Mouse (Mus musculus) 416B (cell line): ENCODE data around the gene Mum1.

Experiments used
- DNase-seq: peaks from one replicate; pipeline ENCODE4 v3.0.0; 2011; ENCODE audit warnings: low read depth

Mum1 gene

DNA sequence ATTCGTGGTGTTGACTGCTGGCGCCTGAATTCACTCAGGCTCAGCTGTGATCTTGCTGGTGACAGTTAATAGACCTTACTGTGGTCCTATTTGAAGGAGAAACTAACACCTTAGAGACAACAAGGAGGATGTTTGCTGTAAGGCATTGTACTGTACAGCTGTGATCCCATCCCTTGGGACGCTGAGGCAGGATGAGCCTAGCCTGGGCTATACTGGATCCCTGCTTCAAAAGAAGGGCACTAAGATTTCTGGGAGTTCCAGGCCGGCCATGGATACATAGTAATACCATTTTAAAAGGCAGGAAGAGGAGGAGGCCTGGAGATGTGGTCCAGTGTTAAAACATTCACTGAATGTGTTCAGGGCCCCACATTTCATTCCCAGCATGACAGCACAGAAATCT is 24.3 kb downstream of the Mum1 start:
- no peak for DNase-seq

DNA sequence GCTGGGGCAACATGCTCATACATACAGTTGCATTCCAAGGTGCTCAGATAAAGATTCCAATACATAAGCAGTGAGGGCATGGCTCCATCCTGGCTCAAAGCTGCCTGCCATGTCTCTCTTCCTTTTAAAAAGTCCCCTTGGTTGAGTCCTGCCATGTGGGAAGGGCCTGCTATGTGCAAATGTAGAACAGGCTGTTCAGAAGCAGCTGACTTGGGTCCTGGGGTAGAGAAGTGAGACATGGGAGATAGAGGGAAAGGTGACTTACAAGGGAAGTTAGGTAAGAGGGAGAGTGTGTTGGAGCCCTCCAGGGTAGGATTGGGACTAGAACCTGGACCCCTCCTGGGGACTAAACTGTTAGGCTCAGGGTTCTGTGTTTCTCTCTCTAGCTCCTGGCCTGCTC is 25.8 kb downstream of the Mum1 start:
- no peak for DNase-seq

DNA sequence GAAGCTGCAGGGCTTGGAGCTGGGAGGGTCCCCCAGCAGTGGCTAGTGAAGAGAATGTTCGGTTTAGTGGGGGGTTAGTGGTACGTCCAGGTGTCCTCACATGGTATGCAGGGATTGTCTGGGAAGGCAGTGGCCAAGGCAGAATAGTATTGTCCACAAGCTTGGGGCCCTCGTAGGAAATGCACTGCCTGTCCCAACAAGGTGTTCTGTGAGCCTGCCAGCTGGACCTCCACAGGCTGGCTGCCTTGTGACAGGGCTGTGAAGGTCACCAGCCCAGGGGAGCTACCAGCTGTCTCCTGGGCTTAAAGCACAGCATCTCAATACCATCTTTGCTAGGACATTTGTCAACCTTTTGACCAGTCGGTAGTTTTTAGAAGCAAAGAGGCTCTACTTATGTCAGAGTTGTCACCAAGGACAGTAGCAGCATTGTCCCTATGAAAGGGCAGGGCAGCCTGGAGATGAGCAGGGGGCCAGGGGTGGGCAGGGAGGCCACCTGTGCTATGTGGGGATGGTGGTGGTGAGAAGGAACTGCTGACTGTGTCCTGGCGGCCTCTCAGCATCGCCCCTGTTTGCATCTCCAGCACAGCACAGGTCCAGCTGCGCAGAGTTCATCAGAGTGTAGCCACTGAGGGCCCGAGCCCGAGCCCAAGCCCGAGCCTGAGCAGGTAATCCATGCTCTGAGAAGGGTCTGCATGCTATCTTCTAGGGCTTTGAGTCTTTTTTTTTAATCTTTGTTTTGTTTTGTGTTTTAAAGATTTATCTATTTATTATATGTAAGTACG is 26.4 kb downstream of the Mum1 start:
- no peak for DNase-seq

DNA sequence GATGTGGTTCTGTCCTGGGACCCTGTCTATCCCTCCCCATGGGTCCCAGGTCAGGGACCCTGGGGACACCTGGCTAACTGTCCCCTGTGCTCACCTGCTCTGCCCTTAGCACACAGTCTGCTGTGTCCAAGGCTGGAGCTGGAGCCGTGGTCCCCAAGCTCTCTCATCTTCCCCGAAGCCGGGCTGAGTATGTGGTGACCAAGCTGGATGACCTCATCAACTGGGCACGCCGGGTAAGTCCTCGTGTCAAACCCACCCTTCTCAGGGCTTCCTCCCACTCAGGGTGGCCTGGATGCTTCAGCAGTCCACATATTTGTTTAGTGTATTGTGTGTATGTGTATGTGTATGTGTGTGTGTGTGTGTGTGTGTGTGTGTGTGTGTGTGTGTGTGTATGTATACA is 27.3 kb downstream of the Mum1 start:
- DNase-seq, result no peak

DNA sequence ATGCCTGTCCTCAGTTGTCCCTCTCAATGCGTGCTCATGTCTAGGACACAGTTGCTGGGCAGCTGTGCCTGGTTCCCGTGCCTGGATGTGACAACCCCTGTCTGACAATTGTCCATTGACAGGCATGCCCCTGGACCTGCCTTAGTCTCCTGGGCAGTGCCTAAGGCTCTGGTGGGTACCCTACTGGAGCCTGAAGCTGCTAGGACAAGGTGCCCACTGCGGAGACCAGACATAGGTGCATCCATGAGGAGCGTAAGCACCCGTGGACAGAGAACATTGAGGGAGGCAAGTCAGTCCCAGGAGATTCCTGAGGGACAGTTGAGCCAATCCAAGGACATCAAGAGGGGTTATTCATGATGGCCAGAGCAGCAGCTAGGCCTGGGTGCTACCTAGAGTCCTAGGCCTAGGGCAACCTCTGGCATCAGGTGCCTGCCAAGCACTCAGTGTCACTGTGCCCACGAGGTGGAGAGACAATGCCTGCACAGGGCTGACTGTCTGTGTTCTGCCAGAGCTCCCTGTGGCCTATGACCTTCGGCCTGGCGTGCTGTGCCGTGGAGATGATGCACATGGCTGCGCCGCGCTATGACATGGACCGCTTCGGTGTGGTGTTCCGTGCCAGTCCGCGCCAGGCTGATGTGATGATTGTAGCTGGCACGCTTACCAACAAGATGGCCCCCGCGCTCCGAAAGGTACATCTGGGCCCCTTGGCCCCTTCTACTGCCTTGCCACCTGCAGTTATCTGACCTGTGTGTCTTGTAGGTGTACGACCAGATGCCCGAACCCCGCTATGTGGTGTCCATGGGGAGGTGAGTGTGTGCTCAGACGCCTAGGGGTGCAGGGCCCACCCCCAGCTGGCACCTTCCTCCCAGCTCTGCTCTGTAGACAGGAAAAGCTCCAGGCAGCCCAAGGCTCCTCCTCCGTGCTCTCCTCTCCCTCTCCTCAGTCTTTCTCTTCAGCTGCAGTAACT is 28.4 kb downstream of the Mum1 start:
- no peak for DNase-seq

DNA sequence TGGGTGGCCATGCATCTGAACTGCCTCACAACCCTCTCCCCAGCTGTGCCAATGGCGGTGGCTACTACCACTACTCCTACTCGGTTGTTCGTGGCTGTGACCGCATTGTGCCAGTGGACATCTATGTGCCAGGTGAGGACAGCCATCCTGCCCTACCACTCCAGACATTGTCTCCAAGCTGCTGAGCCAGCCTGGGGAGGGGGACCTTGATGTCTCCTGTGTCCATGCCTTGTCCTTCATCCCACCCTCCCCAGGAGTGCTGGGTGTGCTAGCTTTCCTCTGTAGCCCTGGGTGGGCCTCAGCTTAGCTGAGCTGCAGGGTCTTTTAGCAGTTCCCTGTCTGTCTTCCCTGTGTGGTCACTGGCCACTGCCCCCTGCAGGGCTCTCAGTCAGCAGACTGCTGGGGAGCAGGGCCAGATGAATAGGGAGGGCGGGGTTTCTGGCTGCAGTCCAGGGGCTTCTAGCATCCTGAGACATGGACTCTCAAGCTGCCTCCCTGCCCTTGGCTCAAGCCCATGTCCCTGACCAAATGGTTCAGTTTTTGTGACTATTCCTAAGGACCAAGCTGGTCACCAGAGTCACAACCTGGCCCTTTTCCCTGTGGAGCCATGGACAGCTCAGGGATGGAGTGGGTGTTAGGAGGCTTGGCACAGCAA is 29.8 kb downstream of the Mum1 start:
- DNase-seq, result no peak

DNA sequence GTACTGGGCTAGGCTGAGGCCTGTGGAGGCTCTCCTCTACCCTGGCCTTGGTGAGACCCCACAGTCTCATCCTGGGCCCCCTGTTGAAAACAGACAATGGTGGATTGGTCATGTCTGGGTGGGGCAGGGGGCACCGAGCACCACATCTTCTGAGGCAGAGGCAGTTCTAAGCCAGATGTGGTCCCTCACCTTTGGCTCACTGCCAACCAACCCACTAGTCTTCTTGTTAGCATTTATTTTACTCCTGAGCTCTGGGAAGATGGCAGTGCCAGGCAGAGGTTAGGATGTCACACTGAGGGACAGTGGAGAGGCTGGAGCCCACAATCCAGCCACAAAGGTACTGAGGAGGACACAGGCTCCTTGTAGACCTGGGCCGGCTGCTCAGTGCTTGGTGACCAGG is 31.7 kb downstream of the Mum1 start:
- no peak for DNase-seq

DNA sequence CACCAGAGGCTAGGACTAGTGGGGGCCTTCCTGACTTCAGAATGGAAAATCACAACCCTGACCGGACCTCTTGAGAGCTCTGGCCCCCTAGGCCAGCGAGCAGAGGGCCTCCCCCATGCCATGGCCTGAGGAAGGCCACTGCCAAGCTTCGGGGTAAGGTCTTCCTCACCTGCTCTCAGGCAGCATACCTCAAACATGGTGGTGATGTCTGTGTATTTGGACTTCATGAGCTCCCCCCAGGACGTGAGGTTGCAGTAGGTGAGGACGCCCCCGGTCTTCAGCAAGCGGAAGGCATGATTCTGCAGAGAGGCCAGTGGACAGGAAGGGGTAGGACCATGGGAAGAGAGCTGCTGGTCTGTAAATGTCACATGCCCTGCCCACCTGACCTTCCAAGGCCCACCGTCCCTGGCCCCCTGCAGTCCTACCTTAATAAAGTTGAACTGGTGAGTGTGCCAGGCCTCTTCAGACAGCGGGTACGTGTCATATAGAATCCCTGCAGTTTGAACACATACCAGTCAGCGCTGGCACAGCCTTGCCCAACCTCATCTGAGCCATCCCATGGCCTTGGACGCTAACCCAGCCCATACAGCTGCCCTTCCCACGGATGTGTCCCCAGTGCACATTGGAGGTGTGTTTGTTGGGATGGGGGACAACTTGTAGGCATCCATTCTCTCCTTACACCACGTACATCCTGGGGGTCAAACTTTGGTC is 32.7 kb downstream of the Mum1 start:
- no peak for DNase-seq

DNA sequence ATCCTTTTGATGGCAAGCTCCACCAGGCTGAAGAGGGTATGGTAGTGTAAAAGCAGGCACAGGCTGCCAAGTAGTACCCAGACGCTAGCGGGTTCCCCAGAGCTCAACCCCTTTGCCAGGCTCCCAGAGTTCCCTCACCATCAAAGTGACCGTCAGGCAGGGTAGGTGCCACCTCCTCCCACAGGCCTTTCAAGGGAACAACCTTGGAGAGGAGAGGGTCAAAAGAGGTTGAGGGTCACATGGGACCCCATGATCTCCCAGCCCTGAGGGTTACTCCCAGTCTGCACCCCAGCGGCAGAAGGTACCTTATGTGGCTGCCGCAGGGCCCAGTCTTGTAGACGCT is 33.2 kb downstream of the Mum1 start:
- no peak for DNase-seq

DNA sequence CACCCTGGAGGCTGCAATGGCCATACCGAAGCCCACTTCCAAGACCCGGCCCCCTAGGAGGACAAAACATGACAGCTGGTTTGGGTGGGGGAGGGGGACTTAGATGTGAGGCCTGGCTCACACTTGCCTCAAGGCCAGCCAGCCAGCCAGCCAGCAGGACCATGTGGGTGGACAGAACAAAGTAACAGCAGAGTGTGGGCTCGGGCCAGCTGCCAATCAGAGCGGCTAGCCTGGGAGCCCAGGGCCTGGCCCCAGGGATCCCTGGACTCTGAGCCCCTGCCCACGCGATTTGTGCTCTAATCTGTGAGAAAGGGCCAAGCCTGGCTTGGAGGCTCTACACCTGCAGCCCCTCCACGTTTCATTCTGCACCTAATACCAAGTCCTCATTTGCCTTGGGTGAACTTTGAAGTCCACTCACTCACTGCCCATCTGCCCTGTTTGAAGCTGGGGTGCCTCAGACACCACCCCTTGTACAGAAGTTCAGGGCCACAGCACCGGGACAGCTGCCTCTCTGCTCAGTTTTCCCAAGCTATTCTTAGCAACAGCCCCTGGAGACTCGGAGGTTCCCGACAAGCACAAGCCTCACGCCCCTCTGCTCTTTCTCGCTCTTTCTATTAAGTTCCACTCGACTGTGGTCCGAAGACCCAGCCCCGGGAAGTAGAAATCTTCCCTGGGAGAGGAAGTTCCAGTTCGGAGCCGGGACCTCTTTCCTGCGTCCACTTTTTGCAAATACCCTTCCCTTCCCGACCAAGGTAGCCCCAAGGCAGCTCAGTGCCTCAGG is 33.8 kb downstream of the Mum1 start:
- DNase-seq, result no peak

DNA sequence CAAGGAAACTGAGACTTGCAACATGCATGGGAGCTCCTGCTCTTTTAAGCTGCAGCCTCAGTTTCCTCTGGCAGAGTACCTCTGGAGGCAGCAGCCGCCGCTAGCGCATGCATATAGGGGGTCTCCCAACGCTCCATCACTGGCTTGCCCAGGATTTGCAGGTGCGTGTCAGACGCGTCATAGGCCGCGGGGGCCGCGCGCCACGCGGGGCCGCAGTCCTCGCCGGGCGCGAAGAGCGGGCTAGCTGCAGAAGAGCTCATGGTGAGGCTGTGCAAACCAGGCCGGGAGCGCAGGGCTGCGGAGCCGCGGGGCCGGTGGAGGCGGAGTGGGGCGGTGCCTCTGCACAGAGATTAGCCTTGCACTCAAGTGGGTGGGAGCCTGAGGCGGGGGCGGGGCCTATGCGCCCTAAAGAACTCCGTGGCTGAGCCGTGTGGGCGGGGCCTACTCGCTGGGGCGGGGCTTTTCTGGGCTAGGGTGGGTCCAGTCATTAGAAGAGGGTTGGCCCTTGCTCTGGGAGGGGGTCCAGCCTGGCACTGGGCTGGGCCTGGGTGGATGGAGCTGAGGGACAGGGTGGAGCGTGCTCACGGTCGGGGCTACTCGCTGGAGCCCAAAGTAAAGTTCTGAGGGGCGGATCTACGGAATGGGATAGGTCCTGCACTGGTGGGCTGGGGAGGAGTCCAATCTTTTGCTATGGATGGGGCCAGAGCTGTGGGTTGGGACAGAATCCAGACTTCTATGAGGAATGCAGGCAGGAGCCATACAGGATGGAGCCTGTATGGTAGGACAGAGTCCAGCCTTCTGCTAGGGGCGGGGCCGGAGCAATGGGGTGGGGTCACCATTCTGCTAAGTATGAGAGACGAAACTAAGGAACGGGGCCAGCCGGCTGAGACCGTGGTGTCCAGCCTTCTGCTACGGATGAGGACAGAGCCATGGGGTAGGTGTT is 34.7 kb downstream of the Mum1 start, which contains the start of the genes Gamt and Dazap1:
Gamt (minus strand) TSS at position 371 of the 943 bp plus-strand sequence.
Dazap1 (plus strand) TSS at position 845 of the 943 bp plus-strand sequence.
- DNase-seq, result peak; percentile 99

DNA sequence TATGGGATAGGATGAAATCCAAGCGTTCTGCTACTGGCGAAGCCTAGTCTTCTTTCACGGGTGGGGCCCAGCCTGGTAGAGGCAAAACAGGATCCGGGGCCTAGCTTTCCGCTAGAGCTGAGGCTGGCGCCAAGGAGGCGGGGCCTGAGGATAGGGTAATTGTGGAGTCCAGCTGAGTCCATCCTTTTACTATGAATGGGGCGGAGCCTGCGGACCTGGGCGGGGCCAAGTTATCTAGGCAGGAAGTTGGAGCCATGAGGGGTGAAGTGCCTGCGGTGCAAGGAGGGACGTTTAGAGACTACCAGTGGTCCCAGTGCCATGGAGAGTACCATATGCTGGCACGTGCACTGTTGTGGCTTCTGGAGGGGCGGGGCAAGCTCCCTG is 35.3 kb downstream of the Mum1 start:
- peak; percentile 100 for DNase-seq

DNA sequence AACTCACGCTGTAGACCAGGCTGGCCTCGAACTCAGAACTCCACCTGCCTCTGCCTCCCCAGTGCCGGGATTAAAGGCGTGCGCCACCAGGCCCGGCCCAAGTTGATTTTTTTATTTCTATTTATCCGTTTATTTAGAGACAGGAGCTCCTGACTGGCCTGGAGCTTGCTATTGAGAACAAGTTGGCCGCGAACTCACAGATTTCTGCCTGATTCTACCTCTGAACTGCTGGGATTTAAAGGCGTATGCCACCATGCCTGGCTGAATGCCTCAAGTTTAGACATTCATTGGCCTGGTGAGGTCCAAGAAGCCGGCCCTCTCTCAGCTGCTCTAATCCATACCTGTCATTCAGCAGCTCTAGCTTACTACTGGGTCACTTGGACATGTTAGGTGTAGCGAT is 35.9 kb downstream of the Mum1 start:
- DNase-seq, result peak; percentile 38

DNA sequence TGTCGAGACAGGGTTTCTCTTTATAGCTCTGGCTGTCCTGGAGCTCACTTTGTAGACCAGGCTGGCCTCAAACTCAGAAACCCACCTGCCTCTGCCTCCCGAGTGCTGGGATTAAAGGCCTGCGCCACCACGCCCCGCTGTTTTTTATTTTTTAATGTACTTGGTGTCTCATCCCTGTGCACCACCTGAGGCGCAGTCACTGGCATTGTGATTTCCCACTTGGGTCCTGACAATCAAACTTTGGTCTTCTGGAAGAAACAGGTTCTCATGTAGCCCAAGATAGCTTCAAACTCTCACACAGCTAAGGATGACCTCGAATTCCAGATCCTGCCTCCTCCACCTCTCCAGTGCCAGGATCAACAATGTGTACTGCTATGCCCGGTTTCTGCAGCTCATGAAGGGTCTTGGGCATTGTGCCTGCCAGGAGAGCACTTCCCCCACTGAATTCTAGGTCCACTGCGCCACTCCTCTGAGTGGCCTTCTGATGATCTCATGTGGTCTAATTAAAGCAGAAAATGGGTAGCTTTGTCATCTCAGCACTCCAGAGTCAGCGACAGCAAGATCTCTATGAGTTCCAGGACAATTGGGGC is 36.6 kb downstream of the Mum1 start:
- DNase-seq, result no peak

DNA sequence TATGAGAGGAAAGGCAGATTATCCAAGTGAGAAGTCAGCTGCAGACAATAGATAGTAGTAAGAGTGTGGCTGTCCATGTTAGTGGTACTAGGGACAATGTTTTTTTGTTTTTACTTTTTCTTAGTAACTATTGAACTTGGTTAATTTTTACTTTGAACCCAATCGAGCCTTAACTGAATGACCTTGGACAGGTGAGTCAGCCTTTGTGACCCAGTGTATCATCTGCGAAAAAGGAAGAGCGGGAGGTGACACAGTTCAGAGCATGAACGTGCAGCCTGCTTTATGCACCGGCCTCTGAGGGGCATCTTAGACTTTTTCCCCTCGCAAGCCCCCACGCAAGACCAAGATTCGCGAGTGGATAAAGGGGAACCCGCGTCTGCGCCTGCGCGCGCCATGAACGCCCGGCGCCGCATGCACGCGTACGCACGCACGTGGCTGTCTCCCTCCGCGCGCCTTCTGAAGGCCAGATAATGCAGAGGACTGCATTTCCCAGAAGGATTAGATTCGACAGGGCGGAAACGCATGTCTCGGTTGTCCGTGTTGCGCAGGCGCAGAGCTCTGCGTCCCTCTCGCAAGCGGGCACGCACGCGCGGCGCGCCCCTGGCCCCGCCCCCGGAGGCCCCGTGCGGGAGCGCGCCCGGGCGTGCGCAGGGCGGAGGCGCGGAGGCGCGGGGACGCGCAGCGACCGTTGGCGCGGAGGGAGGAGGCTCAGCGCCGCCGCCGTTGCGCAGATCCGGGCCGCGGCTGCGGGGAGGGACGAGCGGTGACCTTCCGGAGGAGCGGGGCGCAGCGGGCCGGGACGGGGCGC is 38.3 kb downstream of the Mum1 start:
- peak; percentile 99 for DNase-seq

DNA sequence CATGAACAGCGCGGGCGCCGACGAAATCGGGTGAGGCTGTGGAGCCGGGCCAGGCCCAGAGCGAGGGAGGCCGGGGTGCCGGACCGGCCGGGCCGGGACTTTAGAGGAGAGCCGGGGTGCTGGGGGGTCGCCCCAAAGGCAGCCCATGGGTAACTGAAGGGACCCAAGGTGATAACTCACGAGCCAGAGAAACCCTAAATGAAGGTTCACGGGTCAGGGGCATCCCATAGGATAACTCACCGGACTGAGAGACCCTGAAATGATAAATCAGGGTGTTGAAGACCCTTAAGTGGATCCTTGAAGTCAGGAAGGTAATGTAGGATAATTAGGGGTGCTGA is 38.9 kb downstream of the Mum1 start:
- no peak for DNase-seq

DNA sequence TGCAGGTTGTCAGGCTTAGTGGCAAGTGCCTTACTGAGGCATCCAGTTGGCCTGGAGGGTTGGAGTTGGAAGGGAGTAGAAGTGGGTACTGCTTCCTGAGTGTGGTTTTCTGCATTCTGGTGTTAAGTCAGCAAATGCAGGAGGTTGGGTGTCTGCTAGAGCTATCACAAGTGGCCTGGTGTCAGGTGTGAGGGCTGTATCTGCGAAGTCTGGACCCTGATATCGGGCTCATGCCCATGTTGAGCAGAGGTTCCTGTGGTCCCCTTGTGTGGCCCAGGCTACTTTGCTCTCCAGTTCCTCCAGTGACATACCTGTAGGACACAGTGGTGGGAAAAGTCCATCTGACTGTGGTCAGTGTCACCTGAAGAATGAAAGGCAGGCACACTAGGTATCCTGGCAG is 43.9 kb downstream of the Mum1 start:
- DNase-seq, result peak; percentile 59

DNA sequence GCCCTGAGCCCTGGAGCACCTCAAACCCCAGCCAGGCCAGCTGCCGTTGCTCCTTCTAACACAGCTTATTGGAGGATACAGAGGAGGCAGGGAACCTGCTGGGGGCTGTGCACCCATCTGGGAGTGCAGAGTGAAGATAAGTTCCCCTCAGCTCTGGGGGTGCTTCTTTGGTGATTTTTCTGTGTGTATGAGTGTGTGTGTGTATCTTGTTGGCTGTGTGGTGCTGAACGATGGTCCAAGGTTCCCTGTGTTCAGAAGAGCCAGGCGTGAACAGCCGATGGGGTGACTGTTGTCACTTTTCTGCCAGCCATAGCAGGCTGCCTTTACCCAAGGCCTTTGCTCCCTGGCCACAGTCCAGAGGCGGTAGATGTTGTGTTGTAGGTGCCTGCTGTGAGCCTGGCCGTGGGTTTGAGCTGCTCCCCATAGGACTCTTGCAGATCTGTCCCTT is 44.5 kb downstream of the Mum1 start:
- no peak for DNase-seq
